Mouse (Mus musculus): ENCODE data around the gene Tmem184b.

Tmem184b gene

DNA sequence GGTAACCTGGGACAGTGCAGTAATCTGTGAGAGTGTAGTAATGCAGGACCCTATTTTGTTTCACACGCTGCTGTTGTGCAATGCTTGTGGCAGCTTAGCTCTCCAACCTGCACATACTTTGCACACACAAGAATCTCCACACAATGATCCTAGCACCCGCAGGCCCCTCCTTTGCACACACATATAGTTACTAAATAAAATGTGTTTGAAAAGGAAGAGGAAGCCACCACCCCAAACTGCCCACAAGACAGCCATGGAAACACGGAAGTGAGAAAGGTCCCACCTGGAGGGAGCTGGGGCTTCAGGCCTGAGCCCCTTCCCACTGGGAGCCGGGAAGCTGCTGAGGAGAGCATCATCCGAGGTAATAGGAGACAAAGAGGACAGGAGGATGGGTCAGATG lies 64.4 kb downstream of the Tmem184b start:
- no peak for DNase-seq (ENCODE audit: low spot score)

GRCm38 (mm10) chr15:79335061-79335655 lies 68.2 kb downstream of the Tmem184b start:
- DNase-seq (ENCODE audit: low spot score) = no peak

DNA sequence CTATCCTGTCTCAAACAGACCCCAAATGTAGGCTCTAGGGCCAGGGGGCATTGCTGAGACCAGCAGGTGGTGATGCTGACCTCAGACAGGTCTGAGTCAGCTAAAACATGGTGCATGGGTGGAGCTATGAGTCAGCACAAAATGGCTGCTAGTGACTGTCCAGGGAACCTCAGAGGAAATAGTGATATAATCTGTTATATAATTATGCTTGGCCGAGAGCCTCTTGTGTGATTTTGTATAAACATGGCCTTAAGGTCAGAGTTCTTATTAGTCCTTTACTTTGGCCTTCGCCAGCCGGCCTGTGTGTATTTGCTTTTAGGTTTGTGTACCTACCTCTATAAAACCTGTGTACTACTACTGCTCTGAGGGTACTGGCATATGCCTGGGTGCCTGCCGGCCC lies 70.0 kb downstream of the Tmem184b start:
- peak; percentile 77 for DNase-seq (ENCODE audit: low spot score)

DNA sequence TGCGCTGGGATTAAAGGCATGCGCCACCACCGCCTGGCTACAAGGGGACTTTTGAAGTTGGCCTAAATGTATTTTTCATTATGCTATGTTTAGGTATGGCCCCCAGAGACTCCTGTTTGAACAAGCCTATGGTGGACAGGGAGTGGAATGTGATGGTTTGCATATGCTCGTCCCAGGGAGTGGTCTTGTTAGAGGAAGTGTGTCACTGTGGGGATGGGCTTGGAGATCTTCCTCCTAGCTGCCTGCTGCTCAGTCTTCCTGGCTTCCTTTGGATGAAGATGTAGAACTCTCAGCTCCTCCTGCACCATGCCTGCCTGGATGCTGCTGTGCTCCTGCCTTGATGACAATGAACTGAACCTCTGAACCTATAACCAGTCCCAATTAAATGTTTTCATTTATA lies 72.8 kb downstream of the Tmem184b start:
- DNase-seq (ENCODE audit: low spot score) = no peak

- DNase-seq (ENCODE audit: low spot score) = peak; percentile 37
These were observed 73.4 kb downstream of the Tmem184b start for GRCm38 (mm10) chr15:79329979-79330363.

GRCm38 (mm10) chr15:79329346-79329978 lies 73.9 kb downstream of the Tmem184b start:
- DNase-seq (ENCODE audit: low spot score) = no peak

- peak; percentile 46 for DNase-seq (ENCODE audit: low spot score)
These were observed 74.5 kb downstream of the Tmem184b start for GRCm38 (mm10) chr15:79328939-79329275.

- peak; percentile 100 for DNase-seq (ENCODE audit: low spot score)
These were observed 75.1 kb downstream of the Tmem184b start, which contains the start of gene Pla2g6 for GRCm38 (mm10) chr15:79328058-79328938. Gene Pla2g6, minus strand, starts transcription at chr15:79328390.

DNA sequence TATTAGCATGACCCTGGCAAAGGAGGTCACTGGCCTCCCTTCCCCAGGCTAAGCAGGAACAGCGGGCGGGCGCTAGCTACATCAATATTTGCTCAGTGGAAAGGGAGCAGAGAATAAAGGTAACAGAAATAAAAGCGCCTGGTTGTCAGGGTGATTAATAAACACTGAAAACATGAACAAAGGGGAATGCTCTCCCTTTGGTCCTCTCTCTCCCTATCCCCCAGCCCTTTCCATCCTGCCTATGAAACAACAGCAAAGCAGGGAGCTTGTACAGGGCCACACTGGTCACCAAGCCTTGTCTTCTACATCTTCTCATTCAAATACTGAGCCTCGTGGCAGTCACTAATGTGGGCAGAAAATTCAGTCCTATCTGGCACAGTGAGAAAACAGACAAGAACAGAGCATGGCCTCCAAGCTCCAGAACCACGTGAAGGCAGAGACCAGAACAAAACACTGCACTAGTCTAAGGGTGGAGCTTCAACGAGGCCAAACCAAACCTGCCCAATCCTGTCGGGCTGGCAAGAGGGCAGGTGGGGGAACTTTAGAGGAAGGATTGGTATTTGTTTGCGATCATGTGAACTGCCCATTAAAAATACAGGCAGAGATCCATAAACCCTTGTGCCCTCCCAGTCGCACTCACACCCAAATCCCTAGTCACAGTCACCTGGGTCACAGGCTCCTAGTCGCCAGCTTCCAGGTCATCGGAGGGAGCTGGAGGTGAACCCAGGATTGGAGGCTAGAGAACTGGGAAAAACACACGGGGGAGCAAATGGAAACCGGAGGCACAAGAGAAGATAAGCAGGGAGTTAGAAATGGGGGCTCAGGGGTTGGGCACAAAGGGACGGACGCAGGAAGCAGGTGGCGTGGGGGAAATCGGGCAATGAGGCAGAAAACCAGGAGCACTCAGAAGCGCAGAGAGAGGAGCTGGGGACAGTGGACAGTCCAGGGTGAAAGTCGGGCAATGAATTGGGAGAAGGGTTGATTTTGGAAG lies 76.1 kb downstream of the Tmem184b start:
- DNase-seq (ENCODE audit: low spot score) = peak; percentile 86

DNA sequence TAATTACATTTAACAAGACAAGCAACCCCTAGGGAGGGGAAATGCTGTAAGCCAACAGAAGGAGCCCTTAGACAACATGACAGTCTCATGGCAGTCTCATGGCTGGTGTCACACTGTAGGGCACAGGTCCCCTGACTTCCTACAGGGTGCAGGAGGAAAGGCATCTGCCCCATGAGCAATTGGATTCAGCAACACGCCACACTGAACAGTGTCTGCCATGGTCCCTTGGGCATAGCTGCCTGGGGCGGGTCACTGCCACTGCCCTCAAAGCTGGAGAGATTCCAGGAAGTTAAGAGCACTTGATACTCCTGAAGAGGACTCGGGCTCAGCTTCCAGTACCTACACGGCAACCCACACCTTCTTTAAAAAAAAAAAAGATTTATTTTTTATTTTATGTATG lies 77.1 kb downstream of the Tmem184b start:
- DNase-seq (ENCODE audit: low spot score) = peak; percentile 70

GRCm38 (mm10) chr15:79325742-79326141 lies 77.6 kb downstream of the Tmem184b start:
- no peak for DNase-seq (ENCODE audit: low spot score)

- no peak for DNase-seq (ENCODE audit: low spot score)
These were observed 79.0 kb downstream of the Tmem184b start for GRCm38 (mm10) chr15:79324373-79324772.

DNA sequence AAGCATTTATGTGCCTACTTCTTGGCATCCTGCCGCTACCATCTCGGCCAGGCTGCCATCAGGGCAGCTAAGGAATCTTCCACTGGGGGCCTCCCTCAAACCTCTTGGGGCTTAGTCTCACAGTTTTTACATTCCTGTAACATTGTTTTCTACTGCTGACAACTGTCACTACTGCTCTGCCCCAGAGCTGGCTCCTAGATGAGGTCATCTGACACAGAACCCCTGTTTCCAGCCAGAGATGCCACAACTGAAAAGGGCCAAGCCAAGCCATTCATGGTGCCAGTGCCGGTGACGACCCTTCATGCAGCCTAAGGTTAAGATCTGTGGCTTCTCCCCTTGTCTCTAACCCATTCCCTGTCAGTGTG lies 79.6 kb downstream of the Tmem184b start:
- DNase-seq (ENCODE audit: low spot score) = no peak

DNA sequence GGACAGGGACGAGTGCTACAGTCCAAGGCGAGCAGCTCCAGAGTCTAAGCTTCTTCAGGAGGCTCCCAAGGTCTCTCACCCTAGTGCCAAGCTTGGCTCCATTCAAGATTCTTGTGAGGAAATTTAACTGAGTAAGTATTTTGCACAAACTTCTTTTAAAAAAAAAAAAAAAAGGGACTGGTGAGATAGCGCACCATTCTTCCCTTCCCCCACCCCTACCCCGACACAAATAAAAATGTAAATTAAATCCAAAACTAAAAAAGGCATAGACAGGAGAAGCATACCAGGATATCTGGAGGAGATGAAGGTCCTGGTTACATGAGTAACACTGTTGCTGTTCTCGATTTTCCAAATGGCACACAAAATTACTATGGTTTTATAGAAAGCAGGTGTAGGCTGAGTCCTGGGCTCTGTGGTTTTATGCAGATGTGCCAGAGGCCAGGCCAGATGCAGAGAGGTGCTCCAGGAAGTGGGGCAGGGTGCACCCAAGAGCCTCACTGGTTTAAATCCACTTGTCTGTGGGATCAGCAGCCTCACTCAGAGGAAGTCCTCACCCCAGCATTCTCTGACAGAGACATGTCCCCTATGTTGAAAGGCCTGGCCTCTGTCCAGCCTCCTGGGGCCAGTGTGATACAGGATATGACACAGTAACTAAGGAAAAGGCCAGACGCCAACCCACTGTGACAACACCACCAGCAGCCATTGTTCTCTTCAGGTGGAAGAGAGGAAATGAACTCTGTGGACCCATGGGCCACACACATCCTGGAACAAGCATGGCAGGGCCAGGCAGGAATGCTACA lies 80.2 kb downstream of the Tmem184b start:
- DNase-seq (ENCODE audit: low spot score) = no peak

GRCm38 (mm10) chr15:79322281-79322990 lies 80.9 kb downstream of the Tmem184b start:
- no peak for DNase-seq (ENCODE audit: low spot score)

GRCm38 (mm10) chr15:79321733-79322190 lies 81.6 kb downstream of the Tmem184b start:
- DNase-seq (ENCODE audit: low spot score) = no peak

DNA sequence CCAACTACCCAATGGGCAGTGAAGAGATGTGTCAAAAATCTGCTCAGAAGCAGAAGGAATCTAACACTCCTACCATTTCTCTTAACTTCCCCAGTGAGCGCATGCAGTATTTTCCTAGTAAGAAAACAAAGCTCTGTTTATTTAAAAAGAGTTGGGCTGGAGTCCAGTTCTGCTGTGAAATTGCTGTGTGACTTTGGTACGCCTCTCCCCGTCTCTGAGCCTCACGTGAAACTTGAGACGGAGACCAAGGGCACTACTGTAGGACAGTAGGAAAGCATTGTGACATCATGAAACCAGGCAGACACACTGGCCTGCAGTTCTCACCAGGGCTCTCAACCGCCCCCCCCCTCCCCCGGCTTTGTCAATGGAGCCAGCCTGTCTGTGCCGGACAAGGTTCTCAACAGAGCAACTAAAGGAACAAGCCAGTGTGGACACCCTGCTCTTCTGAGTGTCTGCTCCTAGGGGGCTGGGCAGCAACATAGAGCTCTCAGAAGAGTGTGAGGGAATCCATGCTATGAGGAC lies 89.5 kb downstream of the Tmem184b start:
- DNase-seq (ENCODE audit: low spot score) = no peak
